In the genomic region with DNA sequence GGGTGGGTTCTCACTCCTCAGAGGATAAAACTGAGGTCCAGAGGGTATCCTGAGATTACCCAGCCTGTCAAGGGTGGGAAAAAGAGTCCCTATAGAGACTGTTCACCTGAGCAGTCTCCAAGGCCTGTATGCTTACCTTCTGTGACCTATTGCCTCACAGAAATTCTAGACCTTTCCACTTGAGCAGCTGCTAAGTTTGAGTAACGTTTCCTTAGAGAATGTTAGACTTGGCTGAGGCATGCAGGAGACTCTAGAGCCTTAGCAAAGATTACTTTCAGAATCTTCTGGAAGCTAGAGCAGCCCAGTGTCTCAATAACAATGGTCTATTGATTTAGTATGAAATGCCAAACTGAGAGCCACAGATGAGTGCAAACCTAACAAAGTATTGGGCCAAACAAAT, we compare ENCODE assay signal across 25 mouse cellular contexts.
DNase-seq lines count a peak whose midpoint lies in the region; ATAC-seq and TF ChIP-seq lines count a peak whose summit lies in the region.
"Had no signal": no experiment of that assay in that cellular context is flagged by ENCODE, and none has a peak within 500 bp of the region (broad histone marks: within the 10 kb centered on the region; RNA-seq: fewer than 3 reads in every experiment).

No protein-coding gene starts in this region.

- no peak overlapping the region for H3K4me2 ChIP-seq in lung, embryonic 16.5 days (ENCODE audit: low read depth, low read length)
- H3K4me2 ChIP-seq in liver, postnatal 0 days (ENCODE audit: low read depth, low read length), result no peak overlapping the region
- H3K4me2 ChIP-seq: embryonic facial prominence, embryonic 13.5 days; embryonic facial prominence, embryonic 15.5 days; forebrain, embryonic 12.5 days had no signal

- no peak for TF ChIP-seq CTCF in layer of hippocampus, adult 2 months (conservative IDR thresholded peaks at IDR 0.05)
- no peak for TF ChIP-seq CTCF in liver, postnatal 0 days (IDR thresholded peaks at IDR 0.05; ENCODE audit: low read depth)

- no peaks in the 10 kb centered on the region for H3K36me3 ChIP-seq in lung, embryonic 16.5 days (ENCODE audit: control insufficient read depth, insufficient read depth, low read length)
- no peaks in the 10 kb centered on the region for H3K36me3 ChIP-seq in liver, postnatal 0 days (replicated peaks; ENCODE audit: insufficient read depth, low read length)
- H3K36me3 ChIP-seq: embryonic facial prominence, embryonic 13.5 days; embryonic facial prominence, embryonic 15.5 days; forebrain, embryonic 10.5 days; forebrain, embryonic 12.5 days had no signal

- no peak for DNase-seq in layer of hippocampus, adult 2 months (ENCODE audit: low spot score in 2 of 2)
- no peak for DNase-seq in layer of hippocampus, adult 11-12 months (ENCODE audit: low spot score)
- no peak for DNase-seq in lung, postnatal 4 days
- peak; percentile 58 for DNase-seq in lung, postnatal 25 days (ENCODE audit: low spot score)
- DNase-seq in lung, postnatal 14 days, result no peak
- DNase-seq in lung, postnatal 36 days, result peak; percentile 48
- no peak for DNase-seq in liver, postnatal 0 days
- DNase-seq: adrenal gland, adult 8-10 months; adrenal gland, postnatal 14 days; adrenal gland, postnatal 36 days; cerebellum, adult 11 months; cerebellum, adult 18-20 months; cerebellum, adult 8-10 months; cerebellum, adult 9-11 months; cerebellum, postnatal 14 days; cerebellum, postnatal 36 days; embryo, embryonic 11 days had no signal

- ATAC-seq in lung, embryonic 16.5 days (ENCODE audit: low read depth), result peak; percentile 23; the same call in 1 of the 2 replicates
- no peak for ATAC-seq in liver, postnatal 0 days
- ATAC-seq: forebrain, embryonic 14.5 days; forebrain, embryonic 16.5 days had no signal

- no peak overlapping the region for H3K4me3 ChIP-seq in layer of hippocampus, adult 2 months
- H3K4me3 ChIP-seq in lung, embryonic 16.5 days (ENCODE audit: low read length), result no peak overlapping the region
- no peak overlapping the region for H3K4me3 ChIP-seq in liver, postnatal 0 days (ENCODE audit: low read depth, low read length)
- H3K4me3 ChIP-seq: embryonic facial prominence, embryonic 13.5 days; embryonic facial prominence, embryonic 15.5 days; erythroblast, embryonic 14.5 days; forebrain, embryonic 10.5 days; forebrain, embryonic 12.5 days had no signal

- peaks cover 5% of the 10 kb centered on the region; the same call in 1 of the 2 replicates for H3K4me1 ChIP-seq in lung, embryonic 16.5 days (replicated peaks; ENCODE audit: control insufficient read depth, insufficient read depth, low read length)
- H3K4me1 ChIP-seq in liver, postnatal 0 days (ENCODE audit: insufficient read depth), result no peaks in the 10 kb centered on the region
- H3K4me1 ChIP-seq: embryonic facial prominence, embryonic 13.5 days; embryonic facial prominence, embryonic 15.5 days; forebrain, embryonic 12.5 days had no signal

- peak overlapping the region; percentile 33; the same call in 1 of the 2 replicates for H3K27ac ChIP-seq in layer of hippocampus, adult 2 months
- H3K27ac ChIP-seq in lung, embryonic 16.5 days (ENCODE audit: low read length), result peak overlapping the region; percentile 32; the same call in 1 of the 2 replicates
- H3K27ac ChIP-seq in liver, postnatal 0 days (ENCODE audit: low read depth), result no peak overlapping the region
- H3K27ac ChIP-seq: embryonic facial prominence, embryonic 13.5 days; embryonic facial prominence, embryonic 15.5 days; forebrain, embryonic 10.5 days; forebrain, embryonic 12.5 days had no signal

- no peak for TF ChIP-seq EP300 in liver, postnatal 0 days (IDR thresholded peaks at IDR 0.05; ENCODE audit: low read depth)

- H3K9me3 ChIP-seq in lung, embryonic 16.5 days (ENCODE audit: control insufficient read depth, low read length), result no peaks in the 10 kb centered on the region
- H3K9me3 ChIP-seq in liver, postnatal 0 days (ENCODE audit: low read length), result no peaks in the 10 kb centered on the region
- H3K9me3 ChIP-seq: embryonic facial prominence, embryonic 13.5 days; embryonic facial prominence, embryonic 15.5 days; forebrain, embryonic 10.5 days; forebrain, embryonic 12.5 days had no signal

- no peak overlapping the region for H3K9ac ChIP-seq in lung, embryonic 16.5 days (ENCODE audit: low read length)
- H3K9ac ChIP-seq in liver, postnatal 0 days (replicated peaks), result no peak overlapping the region
- H3K9ac ChIP-seq: embryonic facial prominence, embryonic 13.5 days; embryonic facial prominence, embryonic 15.5 days; forebrain, embryonic 12.5 days had no signal

- WGBS in lung, embryonic 16.5 days, result 30% methylated on average over 1 of the region's 1 CpGs
- WGBS in liver, postnatal 0 days (ENCODE audit: insufficient replicate concordance), result 53% methylated on average over 1 of the region's 1 CpGs

- H3K27me3 ChIP-seq in lung, embryonic 16.5 days (ENCODE audit: control insufficient read depth, insufficient read depth, low read depth, low read length), result no peaks in the 10 kb centered on the region
- no peaks in the 10 kb centered on the region for H3K27me3 ChIP-seq in liver, postnatal 0 days (ENCODE audit: insufficient read depth, low read length)
- H3K27me3 ChIP-seq: embryonic facial prominence, embryonic 13.5 days; embryonic facial prominence, embryonic 15.5 days; forebrain, embryonic 12.5 days had no signal

Comparison
In these comparisons a context has a peak if more than half of its experiments do, and no peak if none do; other contexts are left out.
1. DNase-seq: peak in lung, postnatal 25 days (single experiment) and lung, postnatal 36 days (single experiment); none in layer of hippocampus, adult 2 months (0 of 2), layer of hippocampus, adult 11-12 months (single experiment), lung, postnatal 4 days (0 of 2), lung, postnatal 14 days (single experiment) and liver, postnatal 0 days (single experiment).